9 mouse cellular contexts compared by ENCODE assay signal in genomic region chr11:81845010-81845685, GRCm38 (mm10). TPM values are rescaled to one million over a fixed set of nuclear protein-coding genes. Genes with fewer than 3 reads are reported as not detected.
DNase-seq lines count a peak whose midpoint lies in the region; ATAC-seq lines count a peak whose summit lies in the region.
"Had no signal": no experiment of that assay in that cellular context is flagged by ENCODE, and none has a peak within 500 bp of the region (broad histone marks: within the 10 kb centered on the region; RNA-seq: fewer than 3 reads in every experiment).

No protein-coding gene starts in this region.

- peak; percentile 40 for DNase-seq in adrenal gland, postnatal 14 days
- peak; percentile 17 to 23 for DNase-seq in cerebellum, postnatal 36 days
- peak; percentile 35 to 46 for DNase-seq in kidney, postnatal 36 days
- no peak for DNase-seq in urinary bladder, adult 2 months (ENCODE audit: low spot score)
- no peak for DNase-seq in urinary bladder, postnatal 4 days (ENCODE audit: low spot score in 2 of 2)
- DNase-seq in frontal cortex, postnatal 14 days (ENCODE audit: low spot score in 2 of 2): no peak

- peak; percentile 76 for ATAC-seq in hindbrain, embryonic 16.5 days
- no peak for ATAC-seq in hindbrain, embryonic 12.5 days (ENCODE audit: low FRiP score)

- H3K9me3 ChIP-seq in hindbrain, embryonic 16.5 days (ENCODE audit: control insufficient read depth, low read length): no peaks in the 10 kb centered on the region
- H3K9me3 ChIP-seq in hindbrain, embryonic 12.5 days (replicated peaks): no peaks in the 10 kb centered on the region

- H3K4me2 ChIP-seq in hindbrain, embryonic 16.5 days (ENCODE audit: low read length): no peak overlapping the region
- H3K4me2 ChIP-seq in hindbrain, embryonic 12.5 days (replicated peaks): no peak overlapping the region

- H3K9ac ChIP-seq in hindbrain, embryonic 16.5 days (ENCODE audit: low read depth, low read length): no peak overlapping the region
- no peak overlapping the region for H3K9ac ChIP-seq in hindbrain, embryonic 12.5 days

- WGBS in hindbrain, embryonic 16.5 days: 45% methylated on average over 5 of the region's 5 CpGs
- 65% methylated on average over 5 of the region's 5 CpGs for WGBS in hindbrain, embryonic 12.5 days

- no peaks in the 10 kb centered on the region for H3K36me3 ChIP-seq in hindbrain, embryonic 16.5 days (ENCODE audit: control insufficient read depth, insufficient read depth, low read length)
- H3K36me3 ChIP-seq in hindbrain, embryonic 12.5 days: no peaks in the 10 kb centered on the region

- no peaks in the 10 kb centered on the region for H3K27me3 ChIP-seq in hindbrain, embryonic 16.5 days (replicated peaks; ENCODE audit: control insufficient read depth, insufficient read depth, low read length)
- H3K27me3 ChIP-seq in hindbrain, embryonic 12.5 days: no peaks in the 10 kb centered on the region

- no peak overlapping the region for H3K27ac ChIP-seq in hindbrain, embryonic 16.5 days (ENCODE audit: low read depth, low read length)
- no peak overlapping the region for H3K27ac ChIP-seq in hindbrain, embryonic 12.5 days
- H3K27ac ChIP-seq: heart, adult 2 months had no signal

- H3K4me3 ChIP-seq in hindbrain, embryonic 16.5 days (ENCODE audit: low read length): no peak overlapping the region
- H3K4me3 ChIP-seq in hindbrain, embryonic 12.5 days: no peak overlapping the region
- H3K4me3 ChIP-seq: heart, adult 2 months had no signal

- no peaks in the 10 kb centered on the region for H3K4me1 ChIP-seq in hindbrain, embryonic 16.5 days (ENCODE audit: control insufficient read depth, insufficient read depth, low read depth, low read length)
- H3K4me1 ChIP-seq in hindbrain, embryonic 12.5 days: peaks cover 7% of the 10 kb centered on the region; the same call in 1 of the 2 replicates

RNA-seq across cellular contexts. Expression of gene 5530401A14Rik, which starts 15.3 kb away (rescaled TPM):
- polyA plus RNA-seq in hindbrain, embryonic 16.5 days (2015; fragmentation: Nextera tagmentation; extraction: Ambion mirVana): 0.79 and 1.1 TPM in 2 replicates
- 0.10 and 0.22 TPM in 2 replicates for polyA plus RNA-seq in hindbrain, embryonic 12.5 days (2016; fragmentation: Nextera tagmentation; extraction: Ambion mirVana)
- not detected in 2 replicates for total RNA-seq in adrenal gland, postnatal 14 days (2021)
- polyA plus RNA-seq in urinary bladder, adult 2 months (2012; rRNA removed): not detected in 2 replicates
- polyA plus RNA-seq: heart, adult 2 months had no signal

Comparison
In these comparisons a context has a peak if more than half of its experiments do, and no peak if none do; other contexts are left out.
1. DNase-seq: peak in adrenal gland, postnatal 14 days (single experiment), cerebellum, postnatal 36 days (2 of 2) and kidney, postnatal 36 days (2 of 2); none in urinary bladder, adult 2 months (single experiment), urinary bladder, postnatal 4 days (0 of 2) and frontal cortex, postnatal 14 days (0 of 2).